Mouse (Mus musculus) forebrain, embryonic 12.5 days (tissue): Measurements from ENCODE around the gene Tmem38a. TPM values are rescaled to one million over a fixed set of nuclear protein-coding genes. Genes with fewer than 3 reads are reported as not detected.

Source experiments
- ATAC-seq: fragments of 200-750 bp; cut with Nextera tagmentation; 2 replicates; pipeline ENCODE4 v1.8.0; 2017; ENCODE audit warnings: moderate TSS enrichment; ENCODE audit not compliant: low FRiP score
- H3K27ac ChIP-seq: fragments of 300-500 bp; sonication (generic); 2 replicates; pipeline ENCODE4 v1.5.1; 2016; ENCODE audit warnings: mild to moderate bottlenecking
- H3K27me3 ChIP-seq: fragments of 300-500 bp; sonication (generic); 2 replicates; pipeline ENCODE4 v1.6.1; 2016; ENCODE audit warnings: mild to moderate bottlenecking
- H3K36me3 ChIP-seq: fragments of 300-500 bp; sonication (generic); replicated peaks from 2 replicates; pipeline ENCODE4 v1.6.1; 2016; ENCODE audit warnings: mild to moderate bottlenecking
- H3K4me1 ChIP-seq: fragments of 300-500 bp; sonication (generic); 2 replicates; pipeline ENCODE4 v1.6.1; 2016
- H3K4me2 ChIP-seq: fragments of 300-500 bp; sonication (generic); 2 replicates; pipeline ENCODE4 v1.6.1; 2016; ENCODE audit warnings: mild to moderate bottlenecking, moderate library complexity
- H3K4me3 ChIP-seq: fragments of 300-500 bp; sonication (generic); replicated peaks from 2 replicates; pipeline ENCODE4 v1.5.1; 2016; ENCODE audit warnings: mild to moderate bottlenecking
- H3K9ac ChIP-seq: fragments of 300-500 bp; sonication (generic); 2 replicates; pipeline ENCODE4 v1.6.1; 2016; ENCODE audit warnings: mild to moderate bottlenecking
- H3K9me3 ChIP-seq: fragments of 300-500 bp; sonication (generic); 2 replicates; pipeline ENCODE4 v1.6.1; 2016
- WGBS: fragments of 180-500 bp; shearing (Covaris S2); methylation state at CpG from one replicate; pipeline ENCODE4 v1.1.7; 2016; 5-methylcytosine and 5-hydroxymethylcytosine counted together
- polyA plus RNA-seq: library from polyadenylated mRNA; unstranded; fragments of >200 nt; fragmentation: Nextera tagmentation; extraction: Ambion mirVana; gene quantifications from 2 replicates; pipeline ENCODE4 v1.2.1, GENCODE M21; 2016

The Tmem38a gene
- polyA plus RNA-seq, 1 experiment from 2014 or later = 10.8 TPM

- Histone ChIP-seq H3K27me3 (no peaks in the 10 kb centered on the region), H3K9ac (peak within 1 kb of the TSS; percentile 63), H3K9me3 (no peaks in the 10 kb centered on the region), H3K4me3 (peak within 1 kb of the TSS; percentile 65), H3K4me2 (peak within 1 kb of the TSS; percentile 80), H3K4me1 (peaks cover 28% of the 10 kb centered on the region), H3K27ac (peak within 1 kb of the TSS; percentile 87), H3K36me3 (peaks cover 36% of the 10 kb centered on the region)
- peak; percentile 97 for ATAC-seq
- under 1% methylated on average over 52 of the region's 52 CpGs for whole genome bisulfite sequencing
Measured at GRCm38 (mm10) chr8:72570633-72571610, 933 bp upstream of the Tmem38a start, which contains the start of gene Smim7. Gene Smim7 (minus strand): TSS chr8:72571088.

GRCm38 (mm10) chr8:72572507-72572906 lies 652 bp downstream of the Tmem38a start:
- ATAC-seq = no peak
- Histone ChIP-seq H3K4me3 (peak overlapping the region; percentile 65), H3K4me2 (peak overlapping the region; percentile 80), H3K27ac (no peak overlapping the region), H3K9me3 (no peaks in the 10 kb centered on the region), H3K9ac (peak overlapping the region; percentile 63), H3K4me1 (peaks cover 28% of the 10 kb centered on the region), H3K27me3 (no peaks in the 10 kb centered on the region), H3K36me3 (peaks cover 20% of the 10 kb centered on the region)
- WGBS = 5% methylated on average over 10 of the region's 10 CpGs

DNA sequence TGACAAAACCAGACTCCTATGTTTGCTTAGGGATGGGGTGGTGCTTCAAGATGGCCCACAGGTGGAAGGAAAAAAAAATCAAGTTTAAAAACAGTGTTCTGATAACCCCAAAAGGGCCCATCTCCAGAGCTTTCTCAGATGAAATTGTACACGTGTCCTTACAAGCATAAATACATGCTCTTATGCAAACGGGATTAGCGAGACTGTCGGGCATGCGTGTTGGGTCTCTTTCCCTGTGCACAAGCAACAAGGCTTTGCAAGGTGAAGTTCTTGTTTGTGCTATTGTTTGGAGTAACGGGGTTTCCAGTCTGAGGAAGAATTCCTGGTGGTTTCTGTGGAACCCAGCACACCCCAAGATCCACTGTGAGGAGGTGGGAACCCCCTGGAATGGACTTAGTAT lies 1.6 kb downstream of the Tmem38a start:
- 88% methylated on average over 6 of the region's 6 CpGs for WGBS
- H3K9me3 ChIP-seq = no peaks in the 10 kb centered on the region
- no peak overlapping the region for H3K4me3 ChIP-seq
- H3K4me1 ChIP-seq = peaks cover 28% of the 10 kb centered on the region
- H3K4me2 ChIP-seq = no peak overlapping the region
- peaks cover 10% of the 10 kb centered on the region for H3K36me3 ChIP-seq
- H3K27me3 ChIP-seq = no peaks in the 10 kb centered on the region
- ATAC-seq = no peak
- no peak overlapping the region for H3K27ac ChIP-seq
- no peak overlapping the region for H3K9ac ChIP-seq

- Histone ChIP-seq H3K9me3 (no peaks in the 10 kb centered on the region), H3K4me3 (no peak overlapping the region), H3K27ac (no peak overlapping the region), H3K4me1 (peaks cover 16% of the 10 kb centered on the region), H3K9ac (no peak overlapping the region), H3K36me3 (no peaks in the 10 kb centered on the region), H3K27me3 (no peaks in the 10 kb centered on the region), H3K4me2 (no peak overlapping the region)
- WGBS = 93% methylated on average over 6 of the region's 6 CpGs
- no peak for ATAC-seq
Measured at GRCm38 (mm10) chr8:72575915-72576314, 4.1 kb downstream of the Tmem38a start.

GRCm38 (mm10) chr8:72577266-72577665 lies 5.4 kb downstream of the Tmem38a start:
- WGBS = 79% methylated on average over 3 of the region's 3 CpGs
- ATAC-seq = no peak

DNA sequence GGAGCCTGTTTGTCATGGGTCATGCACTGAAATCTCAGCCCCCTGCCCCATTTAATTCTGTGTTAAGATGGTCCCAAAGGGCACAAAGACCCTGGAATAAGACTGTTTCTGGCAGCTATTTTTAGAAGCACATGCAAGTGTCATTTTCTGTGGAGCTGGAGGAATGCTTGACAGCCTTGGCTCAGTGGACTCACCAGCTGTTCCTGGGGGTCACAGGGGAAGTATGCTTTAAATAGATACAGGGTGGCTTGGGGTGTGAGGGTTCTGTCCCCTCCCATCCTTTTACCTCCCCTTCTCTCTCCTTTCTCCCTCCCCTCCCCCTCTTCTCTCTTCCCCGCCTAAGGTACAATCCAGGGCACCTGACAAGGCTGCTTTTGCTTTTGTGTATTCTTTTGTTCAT lies 6.1 kb downstream of the Tmem38a start:
- peaks cover 8% of the 10 kb centered on the region for H3K4me1 ChIP-seq
- no peak overlapping the region for H3K27ac ChIP-seq
- H3K36me3 ChIP-seq = no peaks in the 10 kb centered on the region
- ATAC-seq = no peak
- H3K9me3 ChIP-seq = no peaks in the 10 kb centered on the region
- H3K4me2 ChIP-seq = no peak overlapping the region
- H3K9ac ChIP-seq = no peak overlapping the region
- no peak overlapping the region for H3K4me3 ChIP-seq
- H3K27me3 ChIP-seq = no peaks in the 10 kb centered on the region
- whole genome bisulfite sequencing = 55% methylated on average over 1 of the region's 1 CpGs

More at GRCm38 (mm10) chr8:72577266-72577665, 5.4 kb downstream of the Tmem38a start:
- no peak overlapping the region for H3K4me3 ChIP-seq
- no peaks in the 10 kb centered on the region for H3K36me3 ChIP-seq
- no peaks in the 10 kb centered on the region for H3K27me3 ChIP-seq
- H3K4me2 ChIP-seq = no peak overlapping the region
- H3K9me3 ChIP-seq = no peaks in the 10 kb centered on the region
- H3K27ac ChIP-seq = no peak overlapping the region
- peaks cover 14% of the 10 kb centered on the region for H3K4me1 ChIP-seq
- no peak overlapping the region for H3K9ac ChIP-seq

- H3K36me3 ChIP-seq = no peaks in the 10 kb centered on the region
- ATAC-seq = no peak
- 71% methylated on average over 9 of the region's 9 CpGs for WGBS
- H3K4me3 ChIP-seq = no peak overlapping the region
- H3K27ac ChIP-seq = no peak overlapping the region
- no peak overlapping the region for H3K4me2 ChIP-seq
- H3K4me1 ChIP-seq = no peaks in the 10 kb centered on the region
- no peaks in the 10 kb centered on the region for H3K9me3 ChIP-seq
- no peak overlapping the region for H3K9ac ChIP-seq
- H3K27me3 ChIP-seq = no peaks in the 10 kb centered on the region
Measured at GRCm38 (mm10) chr8:72579374-72579773, 7.5 kb downstream of the Tmem38a start.

DNA sequence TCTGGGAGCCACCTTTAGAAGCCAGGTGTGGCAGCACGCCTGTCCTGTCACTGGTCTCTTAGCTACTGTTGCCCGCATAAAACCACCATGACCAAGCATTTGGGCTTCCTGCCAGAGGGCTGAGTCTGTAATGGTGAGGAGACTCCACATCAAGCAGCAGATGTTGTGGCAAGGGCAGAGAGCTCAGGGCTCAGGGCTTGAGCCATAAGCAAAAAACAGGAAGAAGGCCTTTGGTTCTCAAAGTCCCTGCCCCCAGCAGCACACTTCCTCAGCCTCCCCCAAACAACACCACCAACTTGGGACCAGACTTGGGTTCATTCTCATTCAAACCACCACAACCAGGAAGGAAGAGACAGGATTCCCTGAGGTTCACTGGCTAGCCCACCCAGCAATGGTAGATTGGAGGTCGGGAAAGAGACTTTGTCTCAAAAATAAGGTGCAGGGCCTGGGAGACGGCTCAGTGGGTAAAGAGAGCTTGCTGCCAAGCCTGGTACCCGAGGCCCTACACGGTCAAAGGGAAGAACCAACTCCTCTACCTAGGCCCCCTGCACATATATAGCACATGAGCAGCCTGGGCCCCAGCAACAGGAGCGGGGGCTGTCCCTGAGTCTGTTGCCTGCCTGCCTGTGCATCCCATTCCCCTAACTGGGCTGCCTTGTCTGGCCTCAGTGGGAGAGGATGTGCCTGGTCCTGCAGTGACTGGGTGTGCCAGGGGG lies 11.4 kb downstream of the Tmem38a start:
- WGBS = 84% methylated on average over 7 of the region's 7 CpGs
- Histone ChIP-seq H3K27me3 (no peaks in the 10 kb centered on the region), H3K27ac (no peak overlapping the region), H3K36me3 (no peaks in the 10 kb centered on the region), H3K4me3 (no peak overlapping the region), H3K4me1 (no peaks in the 10 kb centered on the region), H3K9me3 (no peaks in the 10 kb centered on the region), H3K4me2 (no peak overlapping the region), H3K9ac (no peak overlapping the region)
- ATAC-seq = no peak

- no peak for ATAC-seq
- WGBS = 81% methylated on average over 6 of the region's 6 CpGs
Measured at GRCm38 (mm10) chr8:72584390-72584789, 12.5 kb downstream of the Tmem38a start.

GRCm38 (mm10) chr8:72587806-72588205 lies 16.0 kb downstream of the Tmem38a start:
- no peak for ATAC-seq
- H3K36me3 ChIP-seq = no peaks in the 10 kb centered on the region
- WGBS = 74% methylated on average over 6 of the region's 6 CpGs

More at GRCm38 (mm10) chr8:72584390-72584789, 12.5 kb downstream of the Tmem38a start:
- no peak overlapping the region for H3K4me2 ChIP-seq
- no peak overlapping the region for H3K4me3 ChIP-seq
- H3K9me3 ChIP-seq = no peaks in the 10 kb centered on the region
- no peak overlapping the region for H3K27ac ChIP-seq
- H3K4me1 ChIP-seq = no peaks in the 10 kb centered on the region
- no peak overlapping the region for H3K9ac ChIP-seq
- no peaks in the 10 kb centered on the region for H3K27me3 ChIP-seq
- no peaks in the 10 kb centered on the region for H3K36me3 ChIP-seq

DNA sequence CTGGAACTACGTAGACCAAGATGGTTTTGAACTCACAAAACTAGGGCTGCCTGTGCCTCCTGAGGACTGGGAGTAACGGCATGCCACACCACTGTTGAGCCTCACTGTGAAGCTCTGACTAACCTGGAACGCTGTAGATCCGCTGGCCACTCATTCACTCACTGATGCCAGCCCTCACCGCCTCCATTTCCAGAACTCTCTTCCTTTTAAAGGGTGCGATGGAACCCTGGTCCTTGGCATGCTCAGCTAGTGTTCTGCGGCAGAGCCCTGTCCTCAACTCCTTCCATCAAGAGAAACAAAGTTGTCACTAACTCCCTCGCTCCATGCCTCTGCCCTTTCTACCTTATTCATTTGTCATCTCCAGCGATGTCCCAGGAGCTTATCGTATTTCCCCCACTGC lies 17.0 kb downstream of the Tmem38a start:
- Histone ChIP-seq H3K4me2 (no peak overlapping the region), H3K36me3 (no peaks in the 10 kb centered on the region), H3K4me3 (no peak overlapping the region), H3K9me3 (no peaks in the 10 kb centered on the region), H3K9ac (no peak overlapping the region), H3K4me1 (no peaks in the 10 kb centered on the region), H3K27ac (no peak overlapping the region), H3K27me3 (no peaks in the 10 kb centered on the region)
- WGBS = 92% methylated on average over 10 of the region's 10 CpGs
- ATAC-seq = no peak

More at GRCm38 (mm10) chr8:72587806-72588205, 16.0 kb downstream of the Tmem38a start:
- H3K9ac ChIP-seq = no peak overlapping the region
- no peaks in the 10 kb centered on the region for H3K27me3 ChIP-seq
- no peaks in the 10 kb centered on the region for H3K4me1 ChIP-seq
- no peak overlapping the region for H3K4me2 ChIP-seq
- no peak overlapping the region for H3K4me3 ChIP-seq
- no peak overlapping the region for H3K27ac ChIP-seq
- H3K9me3 ChIP-seq = no peaks in the 10 kb centered on the region

- Histone ChIP-seq H3K4me1 (no peaks in the 10 kb centered on the region), H3K36me3 (no peaks in the 10 kb centered on the region), H3K9ac (no peak overlapping the region), H3K4me3 (no peak overlapping the region), H3K4me2 (no peak overlapping the region), H3K9me3 (no peaks in the 10 kb centered on the region), H3K27ac (no peak overlapping the region), H3K27me3 (no peaks in the 10 kb centered on the region)
- WGBS = 78% methylated on average over 7 of the region's 7 CpGs
- no peak for ATAC-seq
Measured at GRCm38 (mm10) chr8:72589286-72589685, 17.4 kb downstream of the Tmem38a start.
